Mouse (Mus musculus) megakaryocyte, embryonic 14.5 days (primary cell): ENCODE results near the gene Fndc7. TPM values are rescaled to one million over a fixed set of nuclear protein-coding genes. Genes with fewer than 3 reads are reported as not detected.

Source experiments
- H3K27me3 ChIP-seq: replicated peaks from 2 replicates; pipeline ENCODE3; 2012; ENCODE audit warnings: inconsistent platforms
- H3K36me3 ChIP-seq: replicated peaks from 2 replicates; pipeline ENCODE3; 2012; ENCODE audit warnings: low read length, inconsistent platforms, mixed read lengths
- H3K4me1 ChIP-seq: 2 replicates; pipeline ENCODE4 v1.6.1; 2012; ENCODE audit warnings: inconsistent platforms
- H3K4me3 ChIP-seq: replicated peaks from 2 replicates; pipeline ENCODE3; 2012; ENCODE audit warnings: moderate library complexity, mild to moderate bottlenecking, inconsistent platforms
- H3K9me3 ChIP-seq: 2 replicates; pipeline ENCODE4 v1.6.1; 2012; ENCODE audit warnings: inconsistent platforms
- FLI1 ChIP-seq: IDR thresholded peaks from 2 replicates; pipeline ENCODE4 v1.6.1; 2012; ENCODE audit warnings: low read length, inconsistent platforms, mixed read lengths
- GATA1 ChIP-seq: IDR thresholded peaks from 3 replicates; pipeline ENCODE4 v1.6.1; 2012; ENCODE audit warnings: mixed read lengths, low read length, inconsistent platforms, borderline replicate concordance
- polyA plus RNA-seq: library from polyadenylated mRNA; stranded (reverse); fragments of >175 nt; gene quantifications from 2 replicates; pipeline ENCODE4 v1.2.3, GENCODE M21; 2012; ENCODE audit warnings: low replicate concordance; ENCODE audit not compliant: insufficient read depth

Fndc7 gene
- polyA plus RNA-seq, 1 experiment = 0.04 TPM

GRCm38 (mm10) chr3:108857124-108857470 is 32.7 kb downstream of the Fndc7 start:
- Histone ChIP-seq H3K4me3 (no peak overlapping the region), H3K36me3 (no peaks in the 10 kb centered on the region), H3K9me3 (peaks cover 4% of the 10 kb centered on the region; the same call in 1 of the 2 replicates), H3K27me3 (no peaks in the 10 kb centered on the region), H3K4me1 (peaks cover 48% of the 10 kb centered on the region)
- TF ChIP-seq GATA1 (no peak), FLI1 (no peak)

- no peaks in the 10 kb centered on the region for H3K27me3 ChIP-seq
- peaks cover 4% of the 10 kb centered on the region; the same call in 1 of the 2 replicates for H3K9me3 ChIP-seq
- peaks cover 53% of the 10 kb centered on the region for H3K4me1 ChIP-seq
- H3K4me3 ChIP-seq = no peak overlapping the region
- H3K36me3 ChIP-seq = no peaks in the 10 kb centered on the region
- TF ChIP-seq GATA1 (no peak), FLI1 (no peak)
Measured at GRCm38 (mm10) chr3:108856386-108857123, 33.3 kb downstream of the Fndc7 start.

- Histone ChIP-seq H3K27me3 (no peaks in the 10 kb centered on the region), H3K9me3 (peaks cover 4% of the 10 kb centered on the region; the same call in 1 of the 2 replicates), H3K36me3 (no peaks in the 10 kb centered on the region), H3K4me1 (peaks cover 59% of the 10 kb centered on the region), H3K4me3 (peak overlapping the region; percentile 55)
- TF ChIP-seq FLI1 = no peak
- TF ChIP-seq GATA1 = no peak
Measured at GRCm38 (mm10) chr3:108855864-108856263, 33.9 kb downstream of the Fndc7 start.

DNA sequence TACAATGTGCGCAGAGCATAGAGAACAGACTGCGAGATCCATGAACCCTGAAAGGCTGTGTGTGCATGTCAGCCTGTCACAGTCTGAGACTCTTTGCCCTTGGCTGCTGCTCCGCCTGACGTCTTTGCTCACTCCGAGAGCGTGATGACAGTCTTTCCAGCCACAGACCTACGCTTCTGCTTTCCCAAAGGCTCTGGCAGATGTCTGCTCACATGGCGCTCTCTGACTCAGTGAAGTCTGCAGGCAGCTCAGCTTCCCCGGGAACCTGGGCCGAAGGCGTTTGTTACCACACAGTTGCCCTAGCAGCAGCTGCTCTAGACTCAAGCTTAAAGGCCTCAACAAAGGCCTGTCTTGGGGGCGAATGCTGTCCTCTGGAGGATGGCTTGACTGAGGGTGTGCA is 34.4 kb downstream of the Fndc7 start:
- H3K4me1 ChIP-seq = peaks cover 60% of the 10 kb centered on the region
- H3K36me3 ChIP-seq = no peaks in the 10 kb centered on the region
- TF ChIP-seq FLI1 = no peak
- TF ChIP-seq GATA1 = no peak
- peaks cover 4% of the 10 kb centered on the region; the same call in 1 of the 2 replicates for H3K9me3 ChIP-seq
- no peaks in the 10 kb centered on the region for H3K27me3 ChIP-seq
- H3K4me3 ChIP-seq = no peak overlapping the region

GRCm38 (mm10) chr3:108853266-108853665 is 36.5 kb downstream of the Fndc7 start:
- no peaks in the 10 kb centered on the region for H3K36me3 ChIP-seq
- H3K27me3 ChIP-seq = peaks cover 3% of the 10 kb centered on the region
- H3K4me3 ChIP-seq = no peak overlapping the region
- TF ChIP-seq GATA1 (no peak), FLI1 (no peak)
- H3K4me1 ChIP-seq = peaks cover 65% of the 10 kb centered on the region
- H3K9me3 ChIP-seq = no peaks in the 10 kb centered on the region

- Histone ChIP-seq H3K9me3 (no peaks in the 10 kb centered on the region), H3K36me3 (no peaks in the 10 kb centered on the region), H3K4me1 (peaks cover 66% of the 10 kb centered on the region), H3K27me3 (peaks cover 3% of the 10 kb centered on the region), H3K4me3 (no peak overlapping the region)
- TF ChIP-seq GATA1 (no peak), FLI1 (no peak)
Measured at GRCm38 (mm10) chr3:108851996-108852697, 37.7 kb downstream of the Fndc7 start.

GRCm38 (mm10) chr3:108851554-108851953 is 38.3 kb downstream of the Fndc7 start:
- peaks cover 62% of the 10 kb centered on the region for H3K4me1 ChIP-seq
- TF ChIP-seq GATA1 (no peak), FLI1 (no peak)
- no peaks in the 10 kb centered on the region for H3K36me3 ChIP-seq
- H3K4me3 ChIP-seq = no peak overlapping the region
- H3K9me3 ChIP-seq = no peaks in the 10 kb centered on the region
- H3K27me3 ChIP-seq = peaks cover 3% of the 10 kb centered on the region

DNA sequence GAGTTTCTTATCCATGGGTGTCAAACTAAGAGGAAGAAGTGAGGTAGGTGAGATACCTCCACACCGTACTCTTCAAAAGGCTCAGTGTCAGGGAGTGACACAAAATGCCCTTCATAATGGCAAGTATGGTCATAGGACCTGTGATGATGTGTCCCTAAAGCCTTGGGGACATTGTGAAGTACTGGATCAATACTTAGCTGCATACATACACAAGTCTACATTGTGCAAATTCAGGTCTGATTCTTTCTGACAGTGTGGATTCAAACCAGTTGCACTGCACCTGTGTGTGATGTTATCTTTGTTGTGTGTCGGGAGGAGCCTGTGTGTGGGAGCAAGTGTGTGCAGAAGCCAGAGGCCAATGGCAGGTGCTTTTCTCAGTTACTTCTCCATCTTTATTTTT is 38.7 kb downstream of the Fndc7 start:
- no peak overlapping the region for H3K4me3 ChIP-seq
- peaks cover 3% of the 10 kb centered on the region for H3K27me3 ChIP-seq
- H3K36me3 ChIP-seq = no peaks in the 10 kb centered on the region
- peaks cover 62% of the 10 kb centered on the region for H3K4me1 ChIP-seq
- no peaks in the 10 kb centered on the region for H3K9me3 ChIP-seq
- TF ChIP-seq FLI1 (no peak), GATA1 (no peak)

GRCm38 (mm10) chr3:108850506-108850905 is 39.3 kb downstream of the Fndc7 start:
- no peak for TF ChIP-seq GATA1
- TF ChIP-seq FLI1 = no peak
- peaks cover 3% of the 10 kb centered on the region for H3K27me3 ChIP-seq
- no peaks in the 10 kb centered on the region for H3K36me3 ChIP-seq
- H3K4me1 ChIP-seq = peaks cover 62% of the 10 kb centered on the region
- H3K9me3 ChIP-seq = no peaks in the 10 kb centered on the region
- no peak overlapping the region for H3K4me3 ChIP-seq

- H3K4me1 ChIP-seq = peaks cover 66% of the 10 kb centered on the region
- TF ChIP-seq FLI1 = no peak
- TF ChIP-seq GATA1 = no peak
- no peaks in the 10 kb centered on the region for H3K36me3 ChIP-seq
- H3K9me3 ChIP-seq = no peaks in the 10 kb centered on the region
- H3K4me3 ChIP-seq = no peak overlapping the region
- peaks cover 3% of the 10 kb centered on the region for H3K27me3 ChIP-seq
Measured at GRCm38 (mm10) chr3:108846616-108847015, 43.2 kb downstream of the Fndc7 start.
